Mouse (Mus musculus) heart, embryonic 14.5 days (tissue): ENCODE measurements around the gene Cacnb4. TPM values are rescaled to one million over a fixed set of nuclear protein-coding genes. Genes with fewer than 3 reads are reported as not detected.

Source experiments
- ATAC-seq: fragments of 200-750 bp; cut with Nextera tagmentation; 2 replicates; pipeline ENCODE4 v1.8.0; 2017; ENCODE audit warnings: low read depth, moderate TSS enrichment; ENCODE audit not compliant: insufficient number of reproducible peaks, insufficient read depth, low FRiP score
- H3K27ac ChIP-seq, 2 experiments: fragments of 200-500 bp in 1 of 2; fragments of 300-500 bp in 1 of 2; sonication (generic) in 1 of 2; replicated peaks in 1 of 2; 2 replicates each; pipeline ENCODE4 v1.5.1; 2012 to 2014; ENCODE audit warnings: low read depth in 2 of 2, low read length in 2 of 2, control low read depth in 1 of 2, mild to moderate bottlenecking in 1 of 2, mixed read lengths in 1 of 2; ENCODE audit not compliant: control insufficient read depth in 1 of 2, insufficient read depth in 1 of 2
- H3K27me3 ChIP-seq: fragments of 300-500 bp; sonication (generic); 2 replicates; pipeline ENCODE4 v1.6.1; 2014; ENCODE audit warnings: mild to moderate bottlenecking, low read length, control low read depth; ENCODE audit not compliant: control insufficient read depth, insufficient read depth
- H3K36me3 ChIP-seq: fragments of 300-500 bp; sonication (generic); 2 replicates; pipeline ENCODE4 v1.6.1; 2014; ENCODE audit warnings: mild to moderate bottlenecking, control low read depth, low read length, mixed read lengths; ENCODE audit not compliant: control insufficient read depth, insufficient read depth
- H3K4me1 ChIP-seq, 2 experiments: fragments of 200-500 bp in 1 of 2; fragments of 300-500 bp in 1 of 2; sonication (generic) in 1 of 2; 2 replicates each; pipeline ENCODE4 v1.6.1; 2012 to 2014; ENCODE audit warnings: low read length in 2 of 2, control low read depth in 1 of 2, mixed read lengths in 1 of 2; ENCODE audit not compliant: control insufficient read depth in 2 of 2, insufficient read depth in 2 of 2
- H3K4me2 ChIP-seq: fragments of 300-500 bp; sonication (generic); 2 replicates; pipeline ENCODE4 v1.6.1; 2014; ENCODE audit warnings: mild to moderate bottlenecking, low read length
- H3K4me3 ChIP-seq, 2 experiments: fragments of 200-500 bp in 1 of 2; fragments of 300-500 bp in 1 of 2; sonication (generic) in 1 of 2; 2 replicates each; pipeline ENCODE4 v1.5.1; 2012 to 2014; ENCODE audit warnings: low read length in 2 of 2, mild to moderate bottlenecking in 2 of 2, control low read depth in 1 of 2, low read depth in 1 of 2, moderate library complexity in 1 of 2; ENCODE audit not compliant: control insufficient read depth in 1 of 2, insufficient read depth in 1 of 2
- H3K9ac ChIP-seq: fragments of 300-500 bp; sonication (generic); 2 replicates; pipeline ENCODE4 v1.6.1; 2014; ENCODE audit warnings: mild to moderate bottlenecking, low read length
- H3K9me3 ChIP-seq: fragments of 300-500 bp; sonication (generic); 2 replicates; pipeline ENCODE4 v1.6.1; 2016; ENCODE audit warnings: low read length, control low read depth; ENCODE audit not compliant: control insufficient read depth
- WGBS: fragments of 180-500 bp; shearing (Covaris S2); extraction: QIAGEN DNeasy Blood & Tissue Kit; methylation state at CpG from one replicate; pipeline ENCODE4 v1.1.7; 2014; 5-methylcytosine and 5-hydroxymethylcytosine counted together
- polyA plus RNA-seq: library from polyadenylated mRNA; unstranded; fragments of >200 nt; fragmentation: Nextera tagmentation; extraction: Ambion mirVana; gene quantifications from 2 replicates; pipeline ENCODE4 v1.2.1, GENCODE M21; 2014

Cacnb4 gene
- polyA plus RNA-seq, 1 experiment from 2014 or later, result 0.43 TPM

DNA sequence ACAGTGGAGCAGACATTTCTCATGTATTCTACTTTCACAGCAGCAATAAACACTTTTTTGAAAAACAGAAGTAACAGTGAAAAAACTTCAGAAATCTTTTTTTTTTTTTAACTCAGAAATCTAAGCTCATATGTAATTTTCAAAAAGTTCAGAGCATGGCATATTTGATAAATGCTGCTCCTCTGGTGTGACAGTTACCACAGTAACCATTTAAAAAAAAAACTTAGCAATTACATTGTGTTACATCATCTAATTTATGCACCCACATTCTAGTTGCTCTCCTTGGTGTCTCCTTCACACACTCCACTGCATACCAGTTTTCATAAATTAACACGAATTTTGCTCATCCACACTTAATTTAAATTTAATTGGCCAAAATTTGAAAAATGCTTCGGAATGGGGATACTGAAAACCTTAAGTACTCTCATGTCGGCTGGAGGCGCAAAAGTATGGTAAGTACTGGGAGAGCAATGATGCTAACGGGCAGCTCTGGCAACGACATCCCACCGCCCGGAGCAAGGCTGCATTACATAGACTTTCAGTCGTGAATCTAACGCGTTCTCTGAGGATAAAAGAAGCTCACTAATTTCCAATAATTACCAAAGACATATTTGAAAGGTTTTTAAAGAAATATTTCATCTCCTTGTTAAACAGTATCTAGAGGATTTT lies 24.9 kb upstream of the Cacnb4 start:
- Histone ChIP-seq H3K36me3 (peaks cover 58% of the 10 kb centered on the region), H3K9ac (no peak overlapping the region), H3K9me3 (no peaks in the 10 kb centered on the region), H3K4me2 (no peak overlapping the region), H3K27me3 (no peaks in the 10 kb centered on the region), H3K4me3 (no peak overlapping the region), H3K4me1 (peaks cover 0 to 5% of the 10 kb centered on the region in 2 experiments; a peak in 2 of 4 replicates), H3K27ac (no peak overlapping the region)
- WGBS, result 90% methylated on average over 11 of the region's 11 CpGs
- ATAC-seq, result no peak

DNA sequence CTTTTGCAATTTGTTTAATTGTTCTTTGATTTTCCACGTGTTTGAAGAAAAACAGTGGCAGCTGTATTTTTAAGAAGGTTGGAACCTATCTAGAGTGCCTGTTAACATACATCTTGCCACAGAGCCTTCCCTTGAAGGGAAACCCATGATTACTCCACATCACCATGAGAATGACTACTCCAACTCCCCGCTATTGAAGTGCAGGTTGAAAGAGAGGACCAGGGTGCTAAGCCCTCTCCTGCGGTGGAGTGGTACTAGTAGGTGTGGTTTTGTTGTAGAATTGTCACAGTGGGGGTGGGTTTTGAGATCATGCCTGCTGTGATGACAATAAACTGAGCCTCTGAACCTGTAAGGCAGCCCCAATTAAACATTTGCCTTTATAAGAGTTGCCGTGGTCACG lies 23.7 kb upstream of the Cacnb4 start:
- H3K27me3 ChIP-seq, result no peaks in the 10 kb centered on the region
- H3K27ac ChIP-seq, result no peak overlapping the region
- peaks cover 0 to 5% of the 10 kb centered on the region in 2 experiments; a peak in 2 of 4 replicates for H3K4me1 ChIP-seq
- no peaks in the 10 kb centered on the region for H3K9me3 ChIP-seq
- H3K36me3 ChIP-seq, result peaks cover 54% of the 10 kb centered on the region
- WGBS, result 78% methylated on average over 5 of the region's 5 CpGs
- H3K9ac ChIP-seq, result no peak overlapping the region
- ATAC-seq, result no peak
- H3K4me2 ChIP-seq, result no peak overlapping the region
- no peak overlapping the region for H3K4me3 ChIP-seq

DNA sequence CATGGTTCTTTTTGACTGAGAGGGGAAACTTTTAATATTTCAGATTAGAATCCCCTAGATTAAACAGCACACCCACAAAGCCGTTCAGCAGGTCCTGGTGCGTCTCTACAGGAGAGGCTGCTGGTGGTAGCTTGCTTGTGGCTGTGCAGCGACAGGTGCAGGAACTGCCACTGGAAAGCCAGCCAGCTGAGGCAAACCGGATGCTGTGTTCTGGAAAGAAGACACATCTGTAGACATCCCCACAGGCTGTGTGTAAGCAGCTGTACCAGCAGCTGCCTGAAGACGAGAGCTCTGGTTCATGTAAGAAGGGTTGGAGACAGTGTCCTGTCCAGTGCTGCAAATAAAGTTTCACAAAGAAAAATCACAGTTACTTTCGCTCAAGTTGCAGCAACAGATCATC lies 18.0 kb upstream of the Cacnb4 start:
- ATAC-seq, result no peak
- H3K4me1 ChIP-seq, result no peaks in the 10 kb centered on the region
- no peak overlapping the region for H3K4me3 ChIP-seq
- no peak overlapping the region for H3K9ac ChIP-seq
- H3K36me3 ChIP-seq, result peaks cover 26% of the 10 kb centered on the region
- no peaks in the 10 kb centered on the region for H3K27me3 ChIP-seq
- H3K9me3 ChIP-seq, result no peaks in the 10 kb centered on the region
- WGBS, result 86% methylated on average over 6 of the region's 6 CpGs
- no peak overlapping the region for H3K27ac ChIP-seq
- H3K4me2 ChIP-seq, result no peak overlapping the region

DNA sequence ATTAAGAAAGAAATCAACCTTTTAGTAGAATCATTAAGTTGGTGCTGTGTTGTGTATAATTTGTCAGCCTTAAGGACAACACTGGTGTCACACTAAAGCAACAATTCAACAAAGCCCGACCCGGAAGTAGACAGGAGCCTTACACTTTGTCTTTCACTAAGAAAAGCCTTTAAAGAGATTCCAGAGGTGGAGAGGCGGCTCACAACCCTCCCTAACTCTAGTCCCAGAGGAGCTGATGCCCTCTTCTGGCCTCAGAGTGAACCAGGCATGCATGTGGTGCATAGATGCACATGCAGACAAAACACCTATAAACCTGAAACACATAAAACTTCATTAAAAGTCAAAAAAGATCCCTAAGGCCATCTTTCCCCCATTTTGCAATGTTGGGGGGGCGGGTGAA lies 15.1 kb upstream of the Cacnb4 start:
- H3K9ac ChIP-seq, result no peak overlapping the region
- no peak overlapping the region for H3K4me3 ChIP-seq
- no peak overlapping the region for H3K27ac ChIP-seq
- no peak overlapping the region for H3K4me2 ChIP-seq
- 74% methylated on average over 4 of the region's 4 CpGs for whole genome bisulfite sequencing
- no peak for ATAC-seq
- no peaks in the 10 kb centered on the region for H3K4me1 ChIP-seq
- peaks cover 21% of the 10 kb centered on the region for H3K36me3 ChIP-seq
- no peaks in the 10 kb centered on the region for H3K27me3 ChIP-seq
- H3K9me3 ChIP-seq, result no peaks in the 10 kb centered on the region

DNA sequence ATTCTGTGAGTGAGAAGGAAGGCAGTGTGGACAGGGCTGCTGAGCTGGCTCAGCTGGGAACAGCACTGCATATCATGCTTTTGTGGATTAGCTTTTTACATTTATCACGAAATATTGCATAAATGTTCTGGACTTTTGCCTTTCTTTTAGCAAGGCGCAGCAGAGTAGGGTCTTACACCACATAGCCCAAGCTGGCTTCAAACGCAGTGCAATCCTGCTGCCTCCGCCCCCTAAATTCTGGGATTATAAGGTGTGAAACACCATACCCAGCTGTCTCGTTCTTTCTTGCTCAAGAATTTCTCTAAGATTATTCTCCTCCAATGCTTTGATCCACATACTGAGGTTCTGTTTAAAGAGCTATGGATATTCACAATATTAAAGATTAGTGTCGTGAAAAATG lies 10.0 kb upstream of the Cacnb4 start:
- no peaks in the 10 kb centered on the region for H3K4me1 ChIP-seq
- no peaks in the 10 kb centered on the region for H3K36me3 ChIP-seq
- H3K4me3 ChIP-seq, result no peak overlapping the region
- H3K9ac ChIP-seq, result no peak overlapping the region
- no peak overlapping the region for H3K27ac ChIP-seq
- no peaks in the 10 kb centered on the region for H3K27me3 ChIP-seq
- ATAC-seq, result no peak
- no peak overlapping the region for H3K4me2 ChIP-seq
- 76% methylated on average over 6 of the region's 6 CpGs for WGBS
- no peaks in the 10 kb centered on the region for H3K9me3 ChIP-seq

DNA sequence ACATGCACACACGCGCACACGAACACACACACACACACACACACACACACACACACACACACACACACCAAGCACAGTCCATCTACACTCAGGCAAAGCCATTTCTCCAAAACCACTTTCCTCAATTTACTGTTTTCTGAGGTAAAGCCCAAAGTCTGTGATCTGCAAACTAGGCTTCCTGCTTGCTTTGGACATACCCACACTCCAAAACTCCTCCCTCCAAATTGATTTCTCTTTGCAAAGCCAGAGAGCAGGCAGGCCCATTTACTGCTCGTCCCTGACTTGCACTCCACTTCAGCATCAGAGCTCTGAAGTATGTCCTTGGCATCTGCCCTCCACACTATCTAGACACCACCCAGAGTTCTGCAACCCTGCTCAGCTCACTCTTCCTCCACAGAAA lies 958 bp upstream of the Cacnb4 start:
- peaks cover 18% of the 10 kb centered on the region; the same call in 1 of the 2 replicates for H3K27me3 ChIP-seq
- H3K36me3 ChIP-seq, result no peaks in the 10 kb centered on the region
- peaks cover 11 to 12% of the 10 kb centered on the region in 2 experiments for H3K4me1 ChIP-seq
- no peak overlapping the region for H3K4me2 ChIP-seq
- no peak for ATAC-seq
- no peak overlapping the region for H3K9ac ChIP-seq
- WGBS, result 67% methylated on average over 4 of the region's 4 CpGs
- no peak overlapping the region for H3K4me3 ChIP-seq
- no peak overlapping the region for H3K27ac ChIP-seq
- H3K9me3 ChIP-seq, result no peaks in the 10 kb centered on the region

DNA sequence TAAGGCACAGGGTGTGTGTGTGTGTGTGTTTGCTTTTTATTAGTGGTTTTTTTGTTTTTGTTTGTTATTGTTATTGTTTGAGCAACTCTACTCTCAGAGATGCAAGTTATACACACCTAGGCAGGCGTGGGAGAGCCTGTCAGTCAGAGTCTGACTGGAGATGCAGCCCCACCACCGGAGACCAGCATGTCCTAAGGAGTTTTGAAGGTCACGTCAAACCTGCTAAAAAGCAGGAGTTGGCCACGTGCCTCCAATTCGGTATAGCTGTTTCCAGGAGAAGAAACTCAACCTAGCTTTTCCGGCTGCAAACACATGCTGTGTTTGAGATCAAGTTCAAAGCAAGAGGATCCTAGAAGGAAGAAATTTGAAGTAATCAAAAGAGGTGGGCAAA lies 277 bp upstream of the Cacnb4 start:
- WGBS, result 13% methylated on average over 6 of the region's 6 CpGs
- Histone ChIP-seq H3K9ac (peak overlapping the region; percentile 78; the same call in 1 of the 2 replicates), H3K4me3 (peak overlapping the region; percentile 78 to 81), H3K9me3 (no peaks in the 10 kb centered on the region), H3K27ac (no peak overlapping the region), H3K27me3 (peaks cover 18% of the 10 kb centered on the region; the same call in 1 of the 2 replicates), H3K4me1 (peaks cover 11 to 12% of the 10 kb centered on the region in 2 experiments), H3K4me2 (peak overlapping the region; percentile 97), H3K36me3 (no peaks in the 10 kb centered on the region)
- ATAC-seq, result no peak
